Mouse (Mus musculus) small intestine, adult 2 months (tissue): ENCODE results near the gene Arl15.

Experiments
- CTCF ChIP-seq: fragments of 200-500 bp; IDR thresholded peaks from 2 replicates; pipeline ENCODE4 v1.5.1; 2012; ENCODE audit warnings: low read depth, mild to moderate bottlenecking, control low read depth, inconsistent platforms, low read length, moderate library complexity, mixed read lengths; ENCODE audit not compliant: insufficient replicate concordance, insufficient read length; ENCODE audit errors: extremely low read depth
- POLR2A ChIP-seq: fragments of 200-500 bp; IDR thresholded peaks from 2 replicates; pipeline ENCODE4 v1.6.1; 2012; ENCODE audit warnings: low read depth, mild to moderate bottlenecking, control low read depth, inconsistent platforms, low read length, moderate library complexity

DNA sequence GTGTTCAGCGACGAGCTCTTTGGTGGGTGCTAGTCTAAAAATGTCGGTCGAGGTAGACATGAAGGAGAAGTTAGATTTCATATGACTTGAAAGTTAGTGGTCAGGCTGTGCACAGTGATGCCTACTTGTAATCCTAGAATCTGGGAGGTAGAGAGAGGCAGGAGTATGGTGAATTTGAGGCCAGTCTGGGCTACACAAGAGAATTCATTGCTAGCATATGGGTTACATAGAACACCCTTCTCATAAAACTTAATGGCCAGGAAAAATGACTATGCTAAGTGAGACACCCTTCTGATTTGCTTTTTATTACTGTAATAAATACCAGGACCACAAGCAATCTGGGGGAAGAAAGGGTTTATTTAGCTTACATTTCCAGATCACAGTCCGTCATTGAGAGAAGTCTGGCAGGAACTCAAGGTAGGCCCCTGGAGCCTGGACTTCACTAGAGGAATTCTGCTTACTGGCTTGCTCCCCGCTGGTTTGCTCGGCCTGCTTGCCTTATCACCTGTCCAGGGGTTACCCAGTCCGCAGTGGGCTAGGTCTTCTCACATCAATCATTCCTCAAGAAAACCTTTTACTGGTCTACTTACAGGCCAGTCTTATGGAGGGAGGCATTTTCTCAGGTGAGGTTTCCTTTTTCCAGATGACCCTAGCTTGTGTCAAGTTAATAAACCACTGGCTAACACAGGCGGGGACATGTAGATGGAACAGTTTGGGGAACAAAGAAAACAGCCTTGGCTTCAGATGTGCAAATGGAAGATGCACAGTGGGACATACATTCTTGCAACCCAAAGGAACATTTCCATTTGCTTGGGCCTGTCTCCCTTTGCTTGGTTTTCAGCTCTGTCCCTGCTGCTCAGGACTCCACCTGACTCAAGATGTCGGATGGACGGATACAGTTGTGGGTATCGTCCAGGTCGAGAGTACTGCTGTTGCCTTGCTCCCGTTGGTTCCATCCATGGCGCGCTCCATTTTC, 44.6 kb downstream of the Arl15 start:
- TF ChIP-seq POLR2A (no peak), CTCF (no peak)
